ENCODE assay signal across 9 mouse cellular contexts in genomic region chr3:81036151-81036553, GRCm38 (mm10). TPM values are rescaled to one million over a fixed set of nuclear protein-coding genes. Genes with fewer than 3 reads are reported as not detected.
A peak's percentile ranks its signal among the peaks of the same experiment; 100 is the strongest.
DNase-seq lines count a peak whose midpoint lies in the region; ATAC-seq and TF ChIP-seq lines count a peak whose summit lies in the region.
"Had no signal": no experiment of that assay in that cellular context is flagged by ENCODE, and none has a peak within 500 bp of the region (broad histone marks: within the 10 kb centered on the region; RNA-seq: fewer than 3 reads in every experiment).

Pdgfc (plus strand) TSS chr3:81036416.

- no peak for TF ChIP-seq CTCF in thymus, adult 2 months (IDR thresholded peaks at IDR 0.05; ENCODE audit: borderline replicate concordance, control insufficient read depth, extremely low read depth, insufficient read depth, low read length, poor library complexity)

- 5% methylated on average over 17 of the region's 17 CpGs for WGBS in thymus, adult 2 months
- WGBS in limb, embryonic 14.5 days, result under 1% methylated on average over 14 of the region's 17 CpGs
- 1% methylated on average over 16 of the region's 17 CpGs for WGBS in stomach, embryonic 16.5 days

- ATAC-seq in limb, embryonic 14.5 days (ENCODE audit: low FRiP score, low read depth), result peak; percentile 81
- no peak for ATAC-seq in stomach, embryonic 16.5 days (ENCODE audit: insufficient read depth, low FRiP score)

- H3K4me2 ChIP-seq in limb, embryonic 14.5 days (replicated peaks; ENCODE audit: low read depth, low read length, severe bottlenecking), result peak within 1 kb of the TSS; percentile 75
- peak within 1 kb of the TSS; percentile 90 for H3K4me2 ChIP-seq in stomach, embryonic 16.5 days (ENCODE audit: low read depth, low read length)

- DNase-seq in gastrocnemius, postnatal 4 days (ENCODE audit: low spot score in 2 of 2), result no peak
- no peak for DNase-seq in gastrocnemius, postnatal 14 days
- peak; percentile 37 for DNase-seq in thymus, adult 2 months
- no peak for DNase-seq in thymus, postnatal 0 days (ENCODE audit: low spot score)
- DNase-seq in limb, embryonic 14.5 days (ENCODE audit: low spot score), result no peak
- DNase-seq in left cerebral cortex, postnatal 14 days (ENCODE audit: low spot score in 2 of 2), result no peak
- no peak for DNase-seq in adrenal gland, postnatal 36 days

- TF ChIP-seq POLR2A in thymus, adult 2 months (IDR thresholded peaks at IDR 0.05; ENCODE audit: control insufficient read depth, extremely low read depth, insufficient read depth, low read length, poor library complexity), result no peak
- no peak for TF ChIP-seq POLR2A in limb, embryonic 14.5 days (IDR thresholded peaks at IDR 0.05; ENCODE audit: borderline replicate concordance, extremely low read depth, insufficient read depth, insufficient read length)

- intact Hi-C loops in gastrocnemius, postnatal 14 days (cut with DNase I; ENCODE audit: low total_unique reads), result no loop called here
- intact Hi-C loops in left cerebral cortex, postnatal 14 days (cut with DNase I), result loop anchor here (5.0 kb wide), 3 partner anchors 446 to 891 kb away; no protein-coding TSS in a partner anchor

- H3K27ac ChIP-seq in thymus, adult 2 months (ENCODE audit: control insufficient read depth, insufficient read depth, low read length), result no peak within 1 kb of the TSS
- H3K27ac ChIP-seq in limb, embryonic 14.5 days (replicated peaks; ENCODE audit: low read depth, low read length), result peak within 1 kb of the TSS; percentile 90
- peak within 1 kb of the TSS; percentile 90 for H3K27ac ChIP-seq in stomach, embryonic 16.5 days (ENCODE audit: low read length)

- H3K36me3 ChIP-seq in thymus, adult 2 months (ENCODE audit: control insufficient read depth, insufficient read depth, low read length), result no peaks in the 10 kb centered on the region
- no peaks in the 10 kb centered on the region for H3K36me3 ChIP-seq in limb, embryonic 14.5 days (ENCODE audit: control insufficient read depth, insufficient read depth, low read length)
- no peaks in the 10 kb centered on the region for H3K36me3 ChIP-seq in stomach, embryonic 16.5 days (ENCODE audit: control insufficient read depth, insufficient read depth, low read length)
- H3K36me3 ChIP-seq: G1E had no signal

- H3K4me3 ChIP-seq in thymus, adult 2 months (ENCODE audit: control insufficient read depth, insufficient read depth, low read length), result peak within 1 kb of the TSS; percentile 57
- peak within 1 kb of the TSS; percentile 86 for H3K4me3 ChIP-seq in limb, embryonic 14.5 days (replicated peaks; ENCODE audit: low read length)
- peak within 1 kb of the TSS; percentile 82 for H3K4me3 ChIP-seq in stomach, embryonic 16.5 days (replicated peaks; ENCODE audit: low read length)

- peaks cover 7% of the 10 kb centered on the region for H3K4me1 ChIP-seq in thymus, adult 2 months (replicated peaks; ENCODE audit: control insufficient read depth, insufficient read depth, low read length)
- peaks cover 14% of the 10 kb centered on the region for H3K4me1 ChIP-seq in limb, embryonic 14.5 days (ENCODE audit: control insufficient read depth, insufficient read depth, low read length)
- peaks cover 5% of the 10 kb centered on the region; the same call in 1 of the 2 replicates for H3K4me1 ChIP-seq in stomach, embryonic 16.5 days (ENCODE audit: control insufficient read depth, insufficient read depth, low read length)

- H3K9ac ChIP-seq in limb, embryonic 14.5 days (ENCODE audit: low read depth, low read length, severe bottlenecking), result peak within 1 kb of the TSS; percentile 86
- H3K9ac ChIP-seq in stomach, embryonic 16.5 days (ENCODE audit: low read length), result peak within 1 kb of the TSS; percentile 88

- no peaks in the 10 kb centered on the region; the same call in 1 of the 2 replicates for H3K27me3 ChIP-seq in thymus, adult 2 months (ENCODE audit: control insufficient read depth, insufficient read depth, low read length)
- no peaks in the 10 kb centered on the region for H3K27me3 ChIP-seq in limb, embryonic 14.5 days (ENCODE audit: control insufficient read depth, insufficient read depth, low read length)
- no peaks in the 10 kb centered on the region for H3K27me3 ChIP-seq in stomach, embryonic 16.5 days (ENCODE audit: control insufficient read depth, insufficient read depth, low read length)

- H3K9me3 ChIP-seq in limb, embryonic 14.5 days (ENCODE audit: control insufficient read depth, low read length), result no peaks in the 10 kb centered on the region
- H3K9me3 ChIP-seq in stomach, embryonic 16.5 days (replicated peaks; ENCODE audit: control insufficient read depth, low read length), result no peaks in the 10 kb centered on the region

RNA-seq across cellular contexts. Expression of gene Pdgfc, which starts in this region (rescaled TPM):
- total RNA-seq in gastrocnemius, postnatal 4 days (2021), result 10 to 100 TPM; 10.4 to 11.3 TPM
- 1 to 10 TPM; 2.1 to 2.6 TPM for total RNA-seq in gastrocnemius, postnatal 14 days (2021)
- 1.3 and 1.8 TPM in 2 replicates for polyA plus RNA-seq in thymus, adult 2 months (2012; rRNA removed)
- 2.1 and 2.2 TPM in 2 replicates for polyA plus RNA-seq in thymus, postnatal 0 days (2015; fragmentation: Nextera tagmentation; extraction: Ambion mirVana)
- polyA plus RNA-seq in limb, embryonic 14.5 days (2012; rRNA removed), result 32.1 and 32.8 TPM in 2 replicates
- 44.8 and 49.2 TPM in 2 replicates for polyA plus RNA-seq in limb, embryonic 14.5 days (2014; fragmentation: Nextera tagmentation; extraction: Ambion mirVana)
- 15.5 and 16.2 TPM in 2 replicates for polyA plus RNA-seq in stomach, embryonic 16.5 days (2015; fragmentation: Nextera tagmentation; extraction: Ambion mirVana)
- total RNA-seq in left cerebral cortex, postnatal 14 days (2021), result 1 to 10 TPM; 6.5 TPM
- 10 to 100 TPM in 1 of 2 experiments, 1 to 10 TPM in 1; 9.6 to 10.0 TPM for total RNA-seq in adrenal gland, postnatal 36 days (2021)
- polyA plus RNA-seq: G1E had no signal
